Mouse (Mus musculus) liver, embryonic 14.5 days (tissue): ENCODE measurements at regions not wholly inside any gene's neighbourhood (a gene's known extent, or its start where the extent isn't known, plus 50 kb on each side); places are given as distances from the start of the nearest gene placed in this dataset.

Source experiments
- CTCF ChIP-seq: IDR thresholded peaks from 2 replicates; pipeline ENCODE4 v1.5.1; 2016; ENCODE audit warnings: antibody characterized with exemption, low read depth, control low read depth
- EP300 ChIP-seq: IDR thresholded peaks from 2 replicates; pipeline ENCODE4 v1.6.1; 2016; ENCODE audit warnings: antibody characterized with exemption, low read depth

DNA sequence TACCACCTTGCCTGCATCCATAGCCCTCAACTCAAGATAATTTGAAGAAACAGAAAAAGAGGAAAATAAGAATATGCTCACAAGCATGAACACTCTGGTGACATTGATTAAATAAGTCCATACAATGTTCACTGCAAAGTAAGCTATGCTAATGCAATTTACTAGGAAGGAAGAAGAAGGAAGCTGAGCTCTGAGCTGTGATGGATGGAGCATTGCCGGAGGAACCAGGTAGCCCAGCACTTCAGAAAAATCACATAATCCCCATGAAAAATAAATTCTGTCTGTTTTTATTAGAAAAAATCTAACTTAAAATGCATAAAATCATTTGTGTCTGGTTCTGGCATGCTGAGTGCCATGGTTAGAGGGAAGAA lies 105.4 kb upstream of the Adgrl4 start:
- no peak for TF ChIP-seq CTCF
- TF ChIP-seq EP300 = no peak
